Mouse (Mus musculus): ENCODE results near the gene Zfp979.
"Not testable (repeated sequence)": the region's sequence is repeated elsewhere in the genome, so short reads cannot be mapped to it uniquely, and the experiment has no call there.

The Zfp979 gene

GRCm38 (mm10) chr4:147642413-147642812 is at the start of gene Zfp979:
Gene Zfp979, minus strand, starts transcription at chr4:147642513.
- not testable (repeated sequence) for DNase-seq (ENCODE audit: low read depth, low spot score)

GRCm38 (mm10) chr4:147655245-147655644 is 12.9 kb upstream of the Zfp979 start:
- DNase-seq (ENCODE audit: low read depth, low spot score) = not testable (repeated sequence)

- DNase-seq (ENCODE audit: low read depth, low spot score) = not testable (repeated sequence)
Observed at GRCm38 (mm10) chr4:147647407-147647806, 5.1 kb upstream of the Zfp979 start.

- not testable (repeated sequence) for DNase-seq (ENCODE audit: low read depth, low spot score)
Observed at GRCm38 (mm10) chr4:147641932-147642331, 381 bp downstream of the Zfp979 start.

GRCm38 (mm10) chr4:147633818-147634262 is 8.5 kb downstream of the Zfp979 start:
- not testable (repeated sequence) for DNase-seq (ENCODE audit: low read depth, low spot score)

GRCm38 (mm10) chr4:147606511-147606910 is 35.8 kb downstream of the Zfp979 start:
- DNase-seq (ENCODE audit: low read depth, low spot score) = not testable (repeated sequence)

GRCm38 (mm10) chr4:147605521-147605920 is 36.8 kb downstream of the Zfp979 start:
- DNase-seq (ENCODE audit: low read depth, low spot score) = no peak

- no peak for DNase-seq (ENCODE audit: low read depth, low spot score)
Observed at GRCm38 (mm10) chr4:147603806-147604205, 38.5 kb downstream of the Zfp979 start.

GRCm38 (mm10) chr4:147601881-147602280 is 40.4 kb downstream of the Zfp979 start:
- no peak for DNase-seq (ENCODE audit: low read depth, low spot score)

- no peak for DNase-seq (ENCODE audit: low read depth, low spot score)
Observed at GRCm38 (mm10) chr4:147598831-147599230, 43.5 kb downstream of the Zfp979 start.

GRCm38 (mm10) chr4:147597685-147598084 is 44.6 kb downstream of the Zfp979 start:
- DNase-seq (ENCODE audit: low read depth, low spot score) = no peak

- not testable (repeated sequence) for DNase-seq (ENCODE audit: low read depth, low spot score)
Observed at GRCm38 (mm10) chr4:147594630-147595029, 47.7 kb downstream of the Zfp979 start.

GRCm38 (mm10) chr4:147586511-147587473 is 55.5 kb downstream of the Zfp979 start:
- no peak for DNase-seq (ENCODE audit: low read depth, low spot score)

GRCm38 (mm10) chr4:147579371-147579770 is 62.9 kb downstream of the Zfp979 start:
- not testable (repeated sequence) for DNase-seq (ENCODE audit: low read depth, low spot score)

- DNase-seq (ENCODE audit: low read depth, low spot score) = not testable (repeated sequence)
Observed at GRCm38 (mm10) chr4:147571156-147571555, 71.2 kb downstream of the Zfp979 start.

GRCm38 (mm10) chr4:147565426-147566220 is 76.7 kb downstream of the Zfp979 start:
- no peak for DNase-seq (ENCODE audit: low read depth, low spot score)

Measured in WW6 (cell line).